Mouse (Mus musculus) stomach, embryonic 15.5 days (tissue): Measurements from ENCODE around the gene Prkcb. TPM values are rescaled to one million over a fixed set of nuclear protein-coding genes. Genes with fewer than 3 reads are reported as not detected.

ENCODE experiments used
- ATAC-seq: fragments of 200-750 bp; cut with Nextera tagmentation; 2 replicates; pipeline ENCODE4 v1.8.0; 2017; ENCODE audit warnings: low read depth, moderate number of reproducible peaks, moderate TSS enrichment; ENCODE audit not compliant: insufficient read depth, low FRiP score
- H3K27ac ChIP-seq: fragments of 300-500 bp; sonication (generic); 2 replicates; pipeline ENCODE4 v1.5.1; 2015; ENCODE audit warnings: mild to moderate bottlenecking, inconsistent platforms
- H3K27me3 ChIP-seq: fragments of 300-500 bp; sonication (generic); replicated peaks from 2 replicates; pipeline ENCODE4 v1.6.1; 2015; ENCODE audit warnings: inconsistent platforms
- H3K36me3 ChIP-seq: fragments of 300-500 bp; sonication (generic); 2 replicates; pipeline ENCODE4 v1.6.1; 2015; ENCODE audit warnings: inconsistent platforms
- H3K4me1 ChIP-seq: fragments of 300-500 bp; sonication (generic); 2 replicates; pipeline ENCODE4 v1.6.1; 2015; ENCODE audit warnings: inconsistent platforms
- H3K4me2 ChIP-seq: fragments of 300-500 bp; sonication (generic); 2 replicates; pipeline ENCODE4 v1.6.1; 2015; ENCODE audit warnings: mild to moderate bottlenecking, inconsistent platforms
- H3K4me3 ChIP-seq: fragments of 300-500 bp; sonication (generic); replicated peaks from 2 replicates; pipeline ENCODE4 v1.5.1; 2015; ENCODE audit warnings: inconsistent platforms
- H3K9ac ChIP-seq: fragments of 300-500 bp; sonication (generic); 2 replicates; pipeline ENCODE4 v1.6.1; 2015; ENCODE audit warnings: inconsistent platforms
- H3K9me3 ChIP-seq: fragments of 300-500 bp; sonication (generic); 2 replicates; pipeline ENCODE4 v1.6.1; 2016; ENCODE audit warnings: inconsistent platforms
- WGBS: fragments of 180-500 bp; shearing (Covaris S2); methylation state at CpG from one replicate; pipeline ENCODE4 v1.1.7; 2015; 5-methylcytosine and 5-hydroxymethylcytosine counted together
- polyA plus RNA-seq: library from polyadenylated mRNA; unstranded; fragments of >200 nt; fragmentation: Nextera tagmentation; extraction: Ambion mirVana; gene quantifications from 2 replicates; pipeline ENCODE4 v1.2.1, GENCODE M21; 2015

Gene Prkcb
- polyA plus RNA-seq, 1 experiment from 2014 or later = 14.3 TPM

- H3K4me2 ChIP-seq = no peak overlapping the region
- WGBS = 47% methylated on average over 5 of the region's 5 CpGs
- no peaks in the 10 kb centered on the region for H3K9me3 ChIP-seq
- no peak overlapping the region for H3K27ac ChIP-seq
- no peak overlapping the region for H3K4me3 ChIP-seq
- H3K36me3 ChIP-seq = no peaks in the 10 kb centered on the region
- ATAC-seq = no peak
- no peaks in the 10 kb centered on the region for H3K4me1 ChIP-seq
- no peaks in the 10 kb centered on the region for H3K27me3 ChIP-seq
- H3K9ac ChIP-seq = no peak overlapping the region
These were observed 105.4 kb downstream of the Prkcb start for GRCm38 (mm10) chr7:122393964-122394363.

DNA sequence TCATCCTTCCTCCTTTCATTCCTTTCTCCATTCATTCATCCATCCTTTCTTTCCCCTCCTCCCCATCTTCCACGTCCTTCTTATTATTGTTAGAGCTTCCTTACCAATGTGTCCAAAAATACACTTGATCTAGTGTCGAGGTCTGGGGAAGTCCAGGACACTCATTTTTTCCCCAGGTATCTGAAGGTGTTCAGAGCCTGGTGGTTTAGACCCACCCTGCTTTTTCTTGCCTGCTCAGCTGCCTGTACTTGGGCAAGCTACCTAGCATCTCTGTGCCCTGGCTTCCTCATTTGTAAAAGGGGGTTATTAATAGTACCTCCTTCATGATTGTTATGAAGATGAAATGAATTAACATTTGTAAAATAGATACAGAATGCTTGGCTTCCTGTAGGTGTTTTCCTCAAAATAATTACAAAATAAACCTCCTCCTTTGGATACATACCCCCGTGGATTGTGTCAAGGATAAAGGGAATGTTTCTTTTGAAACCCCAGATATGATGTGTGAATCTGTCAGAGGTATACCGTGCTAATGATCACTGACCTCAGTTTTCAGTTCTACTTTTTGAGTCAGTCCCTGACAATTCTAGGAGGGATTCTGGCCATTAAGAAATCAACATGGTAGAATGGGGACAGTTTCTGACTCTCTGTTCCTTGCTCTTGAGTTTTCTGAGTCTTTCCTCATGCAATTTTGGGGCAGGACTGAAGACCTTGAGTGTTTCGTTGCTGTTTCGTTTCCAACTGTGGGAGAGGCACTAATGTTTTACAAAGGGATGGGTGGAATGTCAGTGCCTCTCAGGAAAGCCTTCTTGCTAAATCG is 106.8 kb downstream of the Prkcb start:
- Histone ChIP-seq H3K4me3 (no peak overlapping the region), H3K4me1 (no peaks in the 10 kb centered on the region), H3K36me3 (no peaks in the 10 kb centered on the region), H3K4me2 (no peak overlapping the region), H3K27me3 (no peaks in the 10 kb centered on the region), H3K9ac (no peak overlapping the region), H3K9me3 (no peaks in the 10 kb centered on the region), H3K27ac (no peak overlapping the region)
- no peak for ATAC-seq
- 66% methylated on average over 7 of the region's 7 CpGs for WGBS

- Histone ChIP-seq H3K4me1 (no peaks in the 10 kb centered on the region), H3K36me3 (no peaks in the 10 kb centered on the region), H3K9ac (no peak overlapping the region), H3K27me3 (no peaks in the 10 kb centered on the region), H3K27ac (no peak overlapping the region), H3K9me3 (no peaks in the 10 kb centered on the region), H3K4me2 (no peak overlapping the region), H3K4me3 (no peak overlapping the region)
- 75% methylated on average over 5 of the region's 5 CpGs for WGBS
- no peak for ATAC-seq
These were observed 107.4 kb downstream of the Prkcb start for GRCm38 (mm10) chr7:122395976-122396315.

DNA sequence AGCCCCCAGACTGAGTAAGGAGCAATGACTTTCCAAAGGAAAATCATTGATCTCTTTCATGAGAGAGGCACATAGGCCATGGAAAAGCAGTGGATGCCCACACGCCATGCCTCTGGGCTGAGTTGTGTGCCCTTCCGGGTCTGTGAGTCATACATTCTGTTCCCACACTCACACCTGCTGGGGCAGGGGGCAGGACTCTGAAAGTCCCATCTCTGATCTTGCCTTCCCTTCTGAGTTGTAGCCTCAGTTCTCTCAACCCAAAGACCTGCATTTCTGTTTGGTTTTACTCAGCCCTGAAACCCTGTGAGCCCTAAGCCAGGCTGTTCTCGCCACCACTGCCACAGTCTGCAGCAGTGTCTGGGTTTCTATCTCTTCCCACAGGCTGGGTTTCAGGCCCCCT is 109.1 kb downstream of the Prkcb start:
- Histone ChIP-seq H3K9me3 (no peaks in the 10 kb centered on the region), H3K27me3 (no peaks in the 10 kb centered on the region), H3K4me1 (no peaks in the 10 kb centered on the region), H3K4me2 (no peak overlapping the region), H3K9ac (no peak overlapping the region), H3K27ac (no peak overlapping the region), H3K36me3 (no peaks in the 10 kb centered on the region), H3K4me3 (no peak overlapping the region)
- no peak for ATAC-seq
- WGBS = 93% methylated on average over 3 of the region's 3 CpGs

- H3K4me2 ChIP-seq = no peak overlapping the region
- H3K36me3 ChIP-seq = no peaks in the 10 kb centered on the region
- H3K27ac ChIP-seq = no peak overlapping the region
- no peaks in the 10 kb centered on the region for H3K9me3 ChIP-seq
- H3K4me1 ChIP-seq = peaks cover 13% of the 10 kb centered on the region
- H3K4me3 ChIP-seq = no peak overlapping the region
- no peak overlapping the region for H3K9ac ChIP-seq
- ATAC-seq = no peak
- no peaks in the 10 kb centered on the region for H3K27me3 ChIP-seq
- 81% methylated on average over 7 of the region's 7 CpGs for WGBS
These were observed 113.5 kb downstream of the Prkcb start for GRCm38 (mm10) chr7:122402041-122402440.

- no peak overlapping the region for H3K27ac ChIP-seq
- no peaks in the 10 kb centered on the region for H3K36me3 ChIP-seq
- ATAC-seq = no peak
- 93% methylated on average over 4 of the region's 4 CpGs for WGBS
- no peak overlapping the region for H3K4me2 ChIP-seq
- H3K9ac ChIP-seq = no peak overlapping the region
- no peak overlapping the region for H3K4me3 ChIP-seq
- H3K27me3 ChIP-seq = no peaks in the 10 kb centered on the region
- peaks cover 13% of the 10 kb centered on the region for H3K4me1 ChIP-seq
- H3K9me3 ChIP-seq = no peaks in the 10 kb centered on the region
These were observed 114.8 kb downstream of the Prkcb start for GRCm38 (mm10) chr7:122403343-122403742.

GRCm38 (mm10) chr7:122404571-122405393 is 116.2 kb downstream of the Prkcb start:
- Histone ChIP-seq H3K27ac (peak overlapping the region; percentile 60), H3K36me3 (no peaks in the 10 kb centered on the region), H3K4me2 (peak overlapping the region; percentile 46), H3K4me3 (no peak overlapping the region), H3K27me3 (no peaks in the 10 kb centered on the region), H3K9ac (no peak overlapping the region), H3K9me3 (no peaks in the 10 kb centered on the region), H3K4me1 (peaks cover 13% of the 10 kb centered on the region)
- 3% methylated on average over 21 of the region's 21 CpGs for WGBS
- peak; percentile 63; the same call in 1 of the 2 replicates for ATAC-seq

DNA sequence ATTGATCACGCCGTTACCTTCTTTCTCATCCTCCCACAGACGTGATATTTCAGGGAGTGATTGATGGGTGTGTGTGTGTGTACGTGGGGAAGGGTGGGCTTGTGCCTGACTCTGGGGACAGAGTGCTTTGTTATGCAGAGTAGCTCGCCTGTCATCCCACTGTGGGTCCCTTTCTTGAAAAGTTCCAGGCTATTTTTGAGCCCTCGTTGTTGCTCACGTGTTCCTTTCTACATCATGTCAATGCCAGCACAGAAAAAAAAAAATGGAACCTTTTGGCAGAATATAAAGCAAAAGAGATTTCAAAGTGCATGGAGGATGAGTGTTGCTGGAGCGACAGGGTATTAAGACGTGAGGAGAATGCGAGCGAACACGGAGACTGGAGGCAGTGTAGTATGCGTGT is 118.1 kb downstream of the Prkcb start:
- WGBS = 67% methylated on average over 13 of the region's 13 CpGs
- Histone ChIP-seq H3K36me3 (no peaks in the 10 kb centered on the region), H3K9ac (no peak overlapping the region), H3K4me2 (no peak overlapping the region), H3K27me3 (no peaks in the 10 kb centered on the region), H3K4me1 (peaks cover 13% of the 10 kb centered on the region), H3K27ac (no peak overlapping the region), H3K9me3 (no peaks in the 10 kb centered on the region), H3K4me3 (no peak overlapping the region)
- ATAC-seq = no peak

- H3K27me3 ChIP-seq = no peaks in the 10 kb centered on the region
- H3K4me3 ChIP-seq = no peak overlapping the region
- WGBS = 74% methylated on average over 6 of the region's 6 CpGs
- H3K9ac ChIP-seq = no peak overlapping the region
- no peak for ATAC-seq
- H3K9me3 ChIP-seq = no peaks in the 10 kb centered on the region
- no peaks in the 10 kb centered on the region for H3K36me3 ChIP-seq
- no peak overlapping the region for H3K27ac ChIP-seq
- H3K4me2 ChIP-seq = no peak overlapping the region
- peaks cover 4% of the 10 kb centered on the region for H3K4me1 ChIP-seq
These were observed 121.4 kb downstream of the Prkcb start for GRCm38 (mm10) chr7:122409945-122410344.

GRCm38 (mm10) chr7:122410873-122411272 is 122.3 kb downstream of the Prkcb start:
- H3K27ac ChIP-seq = no peak overlapping the region
- WGBS = 89% methylated on average over 3 of the region's 3 CpGs
- H3K27me3 ChIP-seq = no peaks in the 10 kb centered on the region
- H3K9me3 ChIP-seq = no peaks in the 10 kb centered on the region
- H3K4me1 ChIP-seq = no peaks in the 10 kb centered on the region
- no peak overlapping the region for H3K4me3 ChIP-seq
- H3K4me2 ChIP-seq = no peak overlapping the region
- no peaks in the 10 kb centered on the region for H3K36me3 ChIP-seq
- no peak for ATAC-seq
- H3K9ac ChIP-seq = no peak overlapping the region

DNA sequence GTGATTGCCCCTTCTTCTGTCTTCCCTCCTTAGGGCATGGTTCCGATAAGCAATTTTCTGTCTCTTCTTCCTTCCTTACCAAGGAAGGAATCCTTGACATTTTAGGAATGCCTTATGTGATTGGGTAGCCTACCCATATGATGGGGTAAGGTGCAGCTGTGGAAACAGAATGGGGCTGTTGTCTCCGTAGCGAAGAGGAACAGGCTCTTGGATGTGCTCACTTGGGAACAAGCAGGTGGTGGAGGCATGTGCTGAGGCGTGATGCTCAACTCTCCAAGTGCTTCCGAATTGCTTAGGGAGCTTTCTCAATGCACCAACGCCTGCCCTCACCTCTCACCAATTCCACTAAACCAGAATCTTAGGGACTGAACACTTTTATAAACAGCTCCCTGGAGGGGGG is 124.7 kb downstream of the Prkcb start:
- no peak for ATAC-seq
- Histone ChIP-seq H3K27ac (no peak overlapping the region), H3K4me2 (no peak overlapping the region), H3K4me1 (no peaks in the 10 kb centered on the region), H3K27me3 (no peaks in the 10 kb centered on the region), H3K9ac (no peak overlapping the region), H3K36me3 (no peaks in the 10 kb centered on the region), H3K9me3 (no peaks in the 10 kb centered on the region), H3K4me3 (no peak overlapping the region)
- 78% methylated on average over 6 of the region's 6 CpGs for WGBS

DNA sequence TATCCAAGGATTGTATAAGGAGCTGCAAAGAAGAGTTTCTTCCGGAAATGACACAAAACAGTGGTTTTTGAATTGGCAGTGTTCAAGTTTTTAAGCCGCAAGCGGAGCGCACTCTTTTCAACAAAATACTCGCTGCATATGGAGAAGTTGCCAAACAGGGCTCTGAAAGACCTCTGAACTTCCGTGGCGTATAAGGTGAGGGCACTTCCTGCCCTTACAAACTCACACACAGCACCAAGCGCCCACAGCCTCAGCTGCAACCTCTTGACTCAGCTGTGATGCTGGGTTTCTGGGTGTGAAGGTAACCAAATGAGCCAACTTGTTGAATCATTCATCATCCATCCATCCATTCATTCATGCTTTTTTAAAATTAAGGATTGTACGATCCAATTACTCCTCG is 125.6 kb downstream of the Prkcb start:
- no peak for ATAC-seq
- Histone ChIP-seq H3K9me3 (no peaks in the 10 kb centered on the region), H3K4me3 (no peak overlapping the region), H3K36me3 (no peaks in the 10 kb centered on the region), H3K4me2 (no peak overlapping the region), H3K4me1 (no peaks in the 10 kb centered on the region), H3K9ac (no peak overlapping the region), H3K27me3 (no peaks in the 10 kb centered on the region), H3K27ac (no peak overlapping the region)
- 80% methylated on average over 10 of the region's 10 CpGs for WGBS
